Mouse (Mus musculus): ENCODE measurements around the gene Marf1.
"Not testable (repeated sequence)": the region's sequence is repeated elsewhere in the genome, so short reads cannot be mapped to it uniquely, and the experiment has no call there.

Marf1 gene

GRCm38 (mm10) chr16:14162988-14163416 lies at the start of gene Marf1, which contains the start of gene Nde1:
Gene Marf1, minus strand, starts transcription at chr16:14163351.
Gene Nde1, plus strand, starts transcription at chr16:14163275.
- peak; percentile 79 to 80 for DNase-seq

- no peak for DNase-seq
These were observed 35.6 kb upstream of the Marf1 start for GRCm38 (mm10) chr16:14198798-14199197.

DNA sequence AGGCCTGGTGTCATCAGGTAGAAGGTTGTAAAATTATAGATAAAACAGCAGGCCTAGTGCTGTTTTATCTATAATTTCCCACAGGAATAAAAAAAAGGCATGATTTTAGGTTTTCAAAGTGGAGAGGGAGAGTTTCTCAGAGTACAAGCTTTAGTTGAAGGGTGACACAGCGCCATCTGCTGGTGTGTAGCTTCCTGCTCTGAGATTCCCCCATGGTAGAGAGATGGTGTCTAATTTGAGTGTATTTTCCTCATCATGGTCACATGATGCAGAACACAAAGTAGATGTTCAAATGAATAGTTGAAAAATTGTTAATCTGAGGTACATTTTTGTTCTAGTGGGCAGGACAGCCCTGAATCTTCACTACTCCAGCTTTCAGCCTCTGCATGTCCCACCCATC lies 32.3 kb upstream of the Marf1 start:
- DNase-seq, result peak; percentile 57 to 66

- DNase-seq, result no peak
These were observed 31.2 kb upstream of the Marf1 start for GRCm38 (mm10) chr16:14194164-14194950.

- DNase-seq, result no peak
These were observed 22.4 kb upstream of the Marf1 start for GRCm38 (mm10) chr16:14185516-14185915.

DNA sequence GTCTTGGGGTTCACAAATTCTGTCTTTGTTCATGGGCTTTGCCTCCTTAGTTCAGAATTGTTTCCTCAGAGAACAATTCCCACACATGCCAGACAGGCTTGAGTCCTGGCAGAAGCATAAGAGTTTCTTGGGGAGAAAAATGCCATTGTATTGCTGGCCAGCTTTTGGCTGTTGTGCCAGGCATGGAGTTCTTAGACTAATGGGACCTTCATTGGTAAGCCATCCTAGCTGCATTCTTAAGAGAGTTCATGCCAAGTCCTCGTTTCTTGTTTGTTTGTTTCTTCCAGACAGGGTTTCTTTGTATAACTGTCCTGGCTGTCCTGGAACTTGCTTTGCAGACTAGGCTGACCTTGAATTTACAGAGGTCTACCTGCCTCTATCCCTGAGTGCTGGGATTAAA lies 20.7 kb upstream of the Marf1 start:
- no peak for DNase-seq

GRCm38 (mm10) chr16:14182360-14182759 lies 19.2 kb upstream of the Marf1 start:
- DNase-seq, result no peak

DNA sequence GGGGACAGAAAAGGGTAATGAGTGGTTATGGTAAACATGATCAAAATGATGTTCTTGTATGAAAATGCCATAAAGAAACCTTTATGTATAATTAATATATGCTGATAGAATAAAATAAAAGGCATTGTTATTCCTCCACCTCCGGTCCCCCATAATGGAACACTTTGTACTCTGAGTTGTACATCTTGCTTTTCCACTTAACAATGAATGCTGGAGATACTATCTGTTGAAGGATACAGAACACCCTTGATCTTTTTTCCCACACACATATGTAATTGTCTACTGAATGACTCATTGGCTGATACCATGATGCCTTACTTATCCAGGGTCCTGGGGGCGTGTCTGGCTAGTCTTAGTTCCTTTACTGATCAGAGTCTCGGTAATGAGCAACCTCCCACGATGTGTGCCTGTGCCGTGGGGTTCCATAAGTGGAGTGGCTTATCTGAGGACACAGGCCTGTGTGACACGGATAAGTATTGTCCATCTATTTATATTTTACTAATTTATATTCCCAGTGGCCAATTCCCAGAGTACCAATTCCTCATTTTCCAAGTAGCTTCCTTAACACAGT lies 17.1 kb upstream of the Marf1 start:
- DNase-seq, result no peak

- DNase-seq, result no peak
These were observed 14.9 kb upstream of the Marf1 start for GRCm38 (mm10) chr16:14178041-14178440.

GRCm38 (mm10) chr16:14169706-14170105 lies 6.6 kb upstream of the Marf1 start:
- no peak for DNase-seq

DNA sequence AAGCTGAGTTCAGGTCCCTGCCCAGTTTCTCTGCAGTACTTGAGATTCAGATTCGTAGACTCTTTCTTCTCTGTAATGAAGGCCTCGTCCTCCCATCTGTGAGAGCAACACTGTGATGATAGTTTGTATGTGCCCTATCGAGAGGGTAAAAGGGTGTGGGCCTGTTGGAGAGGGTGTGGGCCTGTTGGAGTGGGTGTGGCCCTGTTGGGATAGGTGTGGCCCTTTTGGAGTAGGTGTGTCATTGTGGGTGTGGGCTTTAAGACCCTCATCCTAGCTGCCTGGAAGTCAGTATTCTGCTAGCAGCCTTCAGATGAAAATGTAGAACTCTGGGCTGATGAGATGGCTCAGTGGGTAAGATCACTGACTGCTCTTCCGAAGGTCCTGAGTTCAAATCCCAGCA lies 3.3 kb upstream of the Marf1 start:
- DNase-seq, result no peak

DNA sequence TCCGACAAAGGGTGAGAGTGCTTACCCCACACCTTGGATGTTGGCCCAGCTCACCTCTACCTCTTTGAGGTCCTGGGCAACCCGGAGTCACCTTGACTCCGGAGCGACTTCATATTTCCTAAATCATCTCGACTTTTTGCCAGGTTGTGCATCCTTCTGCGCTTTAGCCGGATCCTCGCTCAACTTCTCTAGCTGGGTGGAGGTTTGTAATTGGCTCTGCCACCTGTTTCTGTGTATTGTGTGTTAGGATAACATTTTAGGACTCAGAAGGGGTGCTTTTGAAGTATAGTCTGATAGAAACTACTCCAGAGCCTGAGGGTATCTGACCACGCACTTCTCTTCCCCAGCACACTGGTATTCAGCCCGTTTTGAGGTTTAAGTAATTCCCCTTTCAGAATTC lies 580 bp upstream of the Marf1 start:
- no peak for DNase-seq

DNA sequence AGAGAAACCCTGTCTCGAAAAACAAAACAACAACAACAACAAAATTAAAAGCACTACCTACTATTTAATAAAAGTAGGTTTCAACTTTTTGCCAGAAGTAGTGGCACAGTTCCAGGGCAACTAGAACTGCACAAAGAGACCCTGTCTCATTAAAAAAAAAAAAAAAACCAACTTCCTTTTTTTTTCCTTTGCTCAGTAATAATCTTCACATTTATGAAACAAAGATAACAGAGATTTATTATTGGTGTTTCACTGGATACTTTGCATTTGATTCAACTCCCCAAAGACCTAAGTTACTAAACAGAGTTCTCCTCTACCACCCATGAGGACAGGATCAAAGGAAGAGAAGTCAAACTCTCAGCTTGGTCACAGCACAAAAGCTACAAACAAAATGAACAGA lies 2.2 kb downstream of the Marf1 start:
- DNase-seq, result no peak

- DNase-seq, result peak; percentile 84 to 85
These were observed 3.4 kb downstream of the Marf1 start for GRCm38 (mm10) chr16:14159746-14160131.

- DNase-seq, result peak; percentile 97 to 100
These were observed 4.0 kb downstream of the Marf1 start for GRCm38 (mm10) chr16:14158936-14159745.

DNA sequence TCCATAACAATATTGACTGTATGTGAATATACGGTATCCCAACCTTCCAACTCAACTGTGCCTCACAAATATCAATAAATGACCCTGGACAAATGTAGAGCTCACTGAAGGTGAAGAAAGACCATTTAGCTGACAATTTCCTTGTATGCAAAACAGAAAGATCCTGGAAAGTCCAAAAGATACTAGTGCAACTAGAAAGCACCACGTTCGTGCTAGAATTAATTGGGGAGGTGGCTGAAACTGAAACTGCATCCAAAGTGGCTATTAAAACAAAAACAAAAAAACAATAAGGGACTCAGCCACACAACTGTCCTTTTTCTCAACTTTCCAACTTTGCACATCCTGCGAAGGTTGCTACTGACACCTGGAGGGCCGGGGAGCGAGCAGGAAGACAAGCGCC lies 4.6 kb downstream of the Marf1 start:
- DNase-seq, result no peak

- DNase-seq, result no peak
These were observed 6.8 kb downstream of the Marf1 start for GRCm38 (mm10) chr16:14156312-14156711.

- DNase-seq, result not testable (repeated sequence)
These were observed 7.5 kb downstream of the Marf1 start for GRCm38 (mm10) chr16:14155638-14156037.

DNA sequence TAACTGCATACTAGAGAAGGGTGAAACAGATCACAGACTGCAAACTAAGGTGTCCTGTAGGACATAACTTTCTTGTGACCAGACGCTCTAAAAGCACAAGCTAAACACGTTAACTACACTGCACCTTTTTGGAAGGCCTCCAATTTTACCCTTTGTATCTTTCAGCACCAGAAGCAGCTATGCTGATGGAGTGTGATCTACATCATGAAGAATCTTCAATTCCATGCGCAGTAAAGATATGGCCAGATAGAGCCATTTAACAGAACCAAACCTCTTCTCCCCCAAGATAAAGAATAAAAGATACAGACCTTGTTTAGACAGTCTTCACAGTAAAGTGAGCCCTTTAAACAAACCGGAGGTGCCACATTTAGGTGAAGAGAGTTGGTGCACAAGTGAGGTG lies 11.4 kb downstream of the Marf1 start:
- DNase-seq, result no peak

DNA sequence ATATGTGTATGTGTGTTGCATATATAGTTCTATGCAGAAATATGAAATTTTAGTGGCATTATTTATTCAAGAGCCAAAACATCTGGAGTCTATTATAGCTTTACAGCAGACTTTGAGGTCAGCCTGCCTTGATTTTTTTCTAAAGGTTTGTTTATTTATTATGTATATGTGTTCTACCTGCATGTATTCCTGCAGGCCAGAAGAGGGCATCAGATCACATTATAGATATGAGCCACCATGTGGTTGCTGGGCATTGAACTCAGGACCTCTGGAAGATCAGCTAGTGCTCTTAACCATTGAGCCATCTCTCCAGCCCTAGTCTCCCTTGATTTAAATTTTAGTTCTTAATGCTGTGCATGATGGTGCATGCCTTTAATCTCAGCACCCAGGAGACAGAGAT lies 15.4 kb downstream of the Marf1 start:
- no peak for DNase-seq

GRCm38 (mm10) chr16:14143298-14143697 lies 19.9 kb downstream of the Marf1 start:
- no peak for DNase-seq

GRCm38 (mm10) chr16:14139106-14139505 lies 24.0 kb downstream of the Marf1 start:
- DNase-seq, result no peak

DNA sequence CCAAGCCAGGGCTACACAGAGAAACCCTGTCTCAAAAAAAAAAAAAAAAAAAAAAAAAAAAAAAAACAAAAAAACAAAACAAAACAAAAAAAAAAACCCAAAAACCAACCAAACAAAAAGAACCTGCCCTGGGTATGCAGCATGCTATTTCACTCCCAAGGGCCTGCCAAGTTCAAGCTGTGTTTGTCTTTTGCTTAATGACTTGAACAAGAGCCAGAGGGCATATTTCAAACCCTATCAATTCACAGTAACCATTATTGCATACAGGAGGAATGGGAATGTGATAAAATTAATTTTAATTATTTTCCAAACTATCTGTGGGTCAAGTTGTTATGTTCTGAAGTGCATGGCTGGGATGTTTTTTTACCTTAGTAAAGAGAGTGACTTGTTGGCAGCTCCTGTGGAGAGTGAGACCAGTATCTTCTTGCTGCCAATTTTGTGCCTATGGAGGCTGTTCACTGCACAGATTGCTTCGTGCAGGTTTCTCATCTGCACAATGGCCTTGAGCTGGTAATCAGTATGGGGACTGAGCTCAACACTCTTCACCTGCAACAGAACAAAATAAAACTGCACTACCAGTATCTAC lies 25.1 kb downstream of the Marf1 start:
- peak; percentile 22 to 35 for DNase-seq

Data from cerebellum, adult 18-20 months (tissue).